Mouse (Mus musculus): ENCODE data around the gene Tmem38b. TPM values are rescaled to one million over a fixed set of nuclear protein-coding genes. Genes with fewer than 3 reads are reported as not detected.

Tmem38b gene
- 7.7 and 8.3 TPM in 2 replicates for polyA plus RNA-seq (2015; fragmentation: Nextera tagmentation; extraction: Ambion mirVana)

GRCm38 (mm10) chr4:53825821-53826605 lies at the start of gene Tmem38b:
TSS of gene Tmem38b (plus strand) at chr4:53826045.
- Histone ChIP-seq H3K27me3 (ENCODE audit: control insufficient read depth, insufficient read depth, low read depth, low read length) (no peaks in the 10 kb centered on the region), H3K9me3 (replicated peaks; ENCODE audit: control insufficient read depth, low read length, poor library complexity, severe bottlenecking) (no peaks in the 10 kb centered on the region), H3K4me1 (ENCODE audit: control insufficient read depth, insufficient read depth, low read length) (0 out of 2 replicates have a peak, but pooled peaks cover 5% of the 10 kb centered on the region), H3K4me3 (ENCODE audit: low read depth, low read length) (peak within 1 kb of the TSS; percentile 87), H3K9ac (ENCODE audit: low read depth, low read length) (peak within 1 kb of the TSS; percentile 77), H3K36me3 (ENCODE audit: control insufficient read depth, insufficient read depth, low read length) (no peaks in the 10 kb centered on the region), H3K27ac (ENCODE audit: low read length) (peak within 1 kb of the TSS; percentile 65), H3K4me2 (ENCODE audit: low read length) (peak within 1 kb of the TSS; percentile 79)
- ATAC-seq = peak; percentile 94
- under 1% methylated on average over 54 of the region's 55 CpGs for WGBS

- 29% methylated on average over 4 of the region's 4 CpGs for WGBS
- Histone ChIP-seq H3K4me1 (ENCODE audit: control insufficient read depth, insufficient read depth, low read length) (peaks cover 10% of the 10 kb centered on the region), H3K9me3 (replicated peaks; ENCODE audit: control insufficient read depth, low read length, poor library complexity, severe bottlenecking) (no peaks in the 10 kb centered on the region), H3K27me3 (ENCODE audit: control insufficient read depth, insufficient read depth, low read depth, low read length) (peaks cover 5% of the 10 kb centered on the region), H3K4me2 (ENCODE audit: low read length) (no peak overlapping the region), H3K36me3 (ENCODE audit: control insufficient read depth, insufficient read depth, low read length) (no peaks in the 10 kb centered on the region), H3K9ac (ENCODE audit: low read depth, low read length) (no peak overlapping the region), H3K4me3 (ENCODE audit: low read depth, low read length) (no peak overlapping the region), H3K27ac (ENCODE audit: low read length) (no peak overlapping the region)
- ATAC-seq = no peak
These were observed 44.4 kb upstream of the Tmem38b start for GRCm38 (mm10) chr4:53781396-53781795.

GRCm38 (mm10) chr4:53782216-53783070 lies 43.4 kb upstream of the Tmem38b start:
- H3K36me3 ChIP-seq (ENCODE audit: control insufficient read depth, insufficient read depth, low read length) = no peaks in the 10 kb centered on the region
- no peak overlapping the region for H3K9ac ChIP-seq (ENCODE audit: low read depth, low read length)
- no peak overlapping the region for H3K4me3 ChIP-seq (ENCODE audit: low read depth, low read length)
- peak overlapping the region; percentile 4; the same call in 1 of the 2 replicates for H3K4me2 ChIP-seq (ENCODE audit: low read length)
- H3K27me3 ChIP-seq (ENCODE audit: control insufficient read depth, insufficient read depth, low read depth, low read length) = no peaks in the 10 kb centered on the region; the same call in none of the 2 replicates
- peaks cover 10% of the 10 kb centered on the region for H3K4me1 ChIP-seq (ENCODE audit: control insufficient read depth, insufficient read depth, low read length)
- WGBS = 9% methylated on average over 14 of the region's 14 CpGs
- no peak for ATAC-seq
- H3K27ac ChIP-seq (ENCODE audit: low read length) = no peak overlapping the region
- no peaks in the 10 kb centered on the region for H3K9me3 ChIP-seq (replicated peaks; ENCODE audit: control insufficient read depth, low read length, poor library complexity, severe bottlenecking)

DNA sequence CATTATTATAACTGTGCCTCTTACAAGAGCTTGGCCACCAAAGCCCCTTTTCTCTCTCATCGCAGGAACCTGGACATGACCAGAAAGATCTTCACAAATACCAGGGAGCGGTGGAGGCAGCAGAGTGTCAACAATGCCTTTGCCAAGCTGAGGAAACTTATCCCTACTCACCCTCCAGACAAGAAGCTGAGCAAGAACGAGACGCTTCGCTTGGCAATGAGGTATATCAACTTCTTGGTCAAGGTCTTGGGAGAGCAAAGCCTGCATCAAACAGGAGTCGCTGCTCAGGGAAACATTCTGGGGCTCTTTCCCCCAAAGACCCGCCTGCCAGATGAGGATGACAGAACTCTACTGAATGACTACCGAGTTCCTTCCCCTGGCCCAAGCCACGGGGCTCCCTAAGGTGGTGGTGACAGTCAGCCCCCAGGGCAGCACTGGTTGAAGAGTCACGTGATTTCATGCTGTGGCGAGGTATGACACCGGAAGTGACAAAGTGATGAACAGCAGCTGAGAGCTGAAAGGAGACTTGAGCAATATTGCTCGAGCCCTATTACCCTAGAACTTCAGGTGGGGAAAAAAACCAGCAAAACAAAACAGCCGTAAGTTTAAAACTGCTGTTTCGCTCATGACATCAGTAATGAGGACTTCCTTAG lies 40.0 kb upstream of the Tmem38b start:
- H3K9ac ChIP-seq (ENCODE audit: low read depth, low read length) = no peak overlapping the region
- H3K4me3 ChIP-seq (ENCODE audit: low read depth, low read length) = no peak overlapping the region
- H3K9me3 ChIP-seq (replicated peaks; ENCODE audit: control insufficient read depth, low read length, poor library complexity, severe bottlenecking) = no peaks in the 10 kb centered on the region
- no peaks in the 10 kb centered on the region; the same call in 1 of the 2 replicates for H3K27me3 ChIP-seq (ENCODE audit: control insufficient read depth, insufficient read depth, low read depth, low read length)
- H3K4me1 ChIP-seq (ENCODE audit: control insufficient read depth, insufficient read depth, low read length) = peaks cover 7% of the 10 kb centered on the region
- WGBS = 81% methylated on average over 15 of the region's 15 CpGs
- no peak for ATAC-seq
- no peak overlapping the region for H3K27ac ChIP-seq (ENCODE audit: low read length)
- no peaks in the 10 kb centered on the region for H3K36me3 ChIP-seq (ENCODE audit: control insufficient read depth, insufficient read depth, low read length)
- H3K4me2 ChIP-seq (ENCODE audit: low read length) = no peak overlapping the region

DNA sequence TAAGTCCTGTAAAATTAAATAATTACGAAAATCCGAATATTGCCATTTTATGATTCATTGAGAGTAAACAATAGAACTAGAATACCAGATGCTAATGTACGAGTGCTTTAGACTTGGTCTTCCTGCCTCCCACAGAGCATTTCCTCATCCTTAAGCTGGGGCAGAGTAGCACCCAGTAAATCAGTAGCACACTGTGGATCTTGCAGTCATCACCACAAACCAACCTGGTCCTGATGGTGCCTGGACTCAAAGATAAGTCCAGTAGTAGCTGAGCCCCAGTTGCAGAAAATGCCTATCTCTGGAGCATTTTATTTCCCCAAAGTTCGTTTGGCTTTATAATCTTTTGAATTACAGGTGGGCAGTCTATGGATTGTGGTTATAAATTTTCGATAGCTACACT lies 39.0 kb upstream of the Tmem38b start:
- peaks cover 7% of the 10 kb centered on the region for H3K4me1 ChIP-seq (ENCODE audit: control insufficient read depth, insufficient read depth, low read length)
- no peaks in the 10 kb centered on the region for H3K36me3 ChIP-seq (ENCODE audit: control insufficient read depth, insufficient read depth, low read length)
- ATAC-seq = no peak
- no peak overlapping the region for H3K27ac ChIP-seq (ENCODE audit: low read length)
- H3K9ac ChIP-seq (ENCODE audit: low read depth, low read length) = no peak overlapping the region
- no peak overlapping the region for H3K4me2 ChIP-seq (ENCODE audit: low read length)
- no peak overlapping the region for H3K4me3 ChIP-seq (ENCODE audit: low read depth, low read length)
- no peaks in the 10 kb centered on the region for H3K9me3 ChIP-seq (replicated peaks; ENCODE audit: control insufficient read depth, low read length, poor library complexity, severe bottlenecking)
- H3K27me3 ChIP-seq (ENCODE audit: control insufficient read depth, insufficient read depth, low read depth, low read length) = no peaks in the 10 kb centered on the region; the same call in 1 of the 2 replicates
- WGBS = 65% methylated on average over 5 of the region's 5 CpGs

DNA sequence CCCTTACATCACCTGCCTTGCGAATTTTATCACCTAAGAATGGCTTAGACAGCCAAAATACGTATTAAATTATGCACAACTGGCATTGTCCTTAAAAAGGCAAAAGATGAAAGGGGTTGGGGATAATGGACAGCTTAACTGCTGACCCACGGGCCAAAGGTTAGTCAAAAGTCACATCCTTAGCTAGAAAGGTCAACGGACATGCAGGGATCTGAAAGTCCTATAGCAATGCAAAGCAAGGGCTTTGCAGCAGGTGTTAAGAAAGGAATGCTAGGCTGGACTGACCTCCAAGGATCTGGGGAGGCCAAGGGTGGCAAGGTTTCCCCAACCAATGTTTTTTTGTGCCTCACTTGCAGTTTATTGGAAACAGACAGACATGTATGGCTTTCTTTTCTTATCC lies 36.5 kb upstream of the Tmem38b start:
- H3K4me3 ChIP-seq (ENCODE audit: low read depth, low read length) = no peak overlapping the region
- H3K4me1 ChIP-seq (ENCODE audit: control insufficient read depth, insufficient read depth, low read length) = no peaks in the 10 kb centered on the region; the same call in 1 of the 2 replicates
- no peak for ATAC-seq
- 15% methylated on average over 4 of the region's 4 CpGs for WGBS
- no peak overlapping the region for H3K4me2 ChIP-seq (ENCODE audit: low read length)
- H3K36me3 ChIP-seq (ENCODE audit: control insufficient read depth, insufficient read depth, low read length) = no peaks in the 10 kb centered on the region
- H3K27me3 ChIP-seq (ENCODE audit: control insufficient read depth, insufficient read depth, low read depth, low read length) = no peaks in the 10 kb centered on the region; the same call in 1 of the 2 replicates
- no peak overlapping the region for H3K27ac ChIP-seq (ENCODE audit: low read length)
- no peaks in the 10 kb centered on the region for H3K9me3 ChIP-seq (replicated peaks; ENCODE audit: control insufficient read depth, low read length, poor library complexity, severe bottlenecking)
- no peak overlapping the region for H3K9ac ChIP-seq (ENCODE audit: low read depth, low read length)

DNA sequence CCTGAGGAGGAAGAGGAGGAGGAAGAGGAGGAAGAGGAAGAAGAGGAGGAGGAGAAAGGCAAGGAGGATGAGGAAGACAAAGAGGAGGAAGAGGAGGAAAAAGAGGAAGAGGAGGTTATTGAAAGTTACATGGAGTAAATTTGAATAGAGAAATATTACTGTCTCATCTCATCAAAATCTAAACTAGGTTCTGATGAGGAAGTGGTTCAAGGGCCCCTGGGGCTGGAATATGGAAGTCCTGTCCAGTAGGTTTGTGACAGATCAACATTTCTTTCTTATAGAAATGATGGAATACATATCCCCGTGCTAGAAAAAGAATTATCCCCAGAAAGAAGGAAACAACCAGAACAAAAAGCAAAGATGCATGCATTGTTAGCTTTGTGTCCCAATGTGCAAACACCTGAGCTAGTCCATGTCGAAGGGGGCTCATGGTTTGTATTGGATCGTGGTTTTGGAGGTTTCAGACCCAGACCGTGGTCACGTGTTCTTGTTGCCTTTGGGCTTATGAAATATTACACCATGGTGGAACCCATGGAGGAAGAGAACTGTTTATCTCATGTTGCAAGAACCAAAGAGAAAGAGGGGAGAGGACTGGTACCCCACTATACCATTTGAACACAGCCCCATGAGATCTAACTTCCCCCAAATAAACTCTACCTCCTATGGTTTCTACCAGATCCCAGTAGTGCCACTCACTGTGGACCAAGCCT lies 31.4 kb upstream of the Tmem38b start:
- Histone ChIP-seq H3K27me3 (ENCODE audit: control insufficient read depth, insufficient read depth, low read depth, low read length) (no peaks in the 10 kb centered on the region), H3K9ac (ENCODE audit: low read depth, low read length) (no peak overlapping the region), H3K27ac (ENCODE audit: low read length) (no peak overlapping the region), H3K36me3 (ENCODE audit: control insufficient read depth, insufficient read depth, low read length) (no peaks in the 10 kb centered on the region), H3K9me3 (replicated peaks; ENCODE audit: control insufficient read depth, low read length, poor library complexity, severe bottlenecking) (no peaks in the 10 kb centered on the region), H3K4me3 (ENCODE audit: low read depth, low read length) (no peak overlapping the region), H3K4me2 (ENCODE audit: low read length) (no peak overlapping the region), H3K4me1 (ENCODE audit: control insufficient read depth, insufficient read depth, low read length) (no peaks in the 10 kb centered on the region; the same call in 1 of the 2 replicates)
- no peak for ATAC-seq
- WGBS = 92% methylated on average over 5 of the region's 5 CpGs

GRCm38 (mm10) chr4:53795086-53795485 lies 30.8 kb upstream of the Tmem38b start:
- no peak overlapping the region for H3K27ac ChIP-seq (ENCODE audit: low read length)
- no peaks in the 10 kb centered on the region for H3K36me3 ChIP-seq (ENCODE audit: control insufficient read depth, insufficient read depth, low read length)
- H3K27me3 ChIP-seq (ENCODE audit: control insufficient read depth, insufficient read depth, low read depth, low read length) = no peaks in the 10 kb centered on the region
- no peak overlapping the region for H3K9ac ChIP-seq (ENCODE audit: low read depth, low read length)
- ATAC-seq = no peak
- no peak overlapping the region for H3K4me3 ChIP-seq (ENCODE audit: low read depth, low read length)
- no peak overlapping the region for H3K4me2 ChIP-seq (ENCODE audit: low read length)
- WGBS = 5% methylated on average over 2 of the region's 2 CpGs
- H3K9me3 ChIP-seq (replicated peaks; ENCODE audit: control insufficient read depth, low read length, poor library complexity, severe bottlenecking) = no peaks in the 10 kb centered on the region
- no peaks in the 10 kb centered on the region; the same call in 1 of the 2 replicates for H3K4me1 ChIP-seq (ENCODE audit: control insufficient read depth, insufficient read depth, low read length)
